Mouse (Mus musculus) urinary bladder, postnatal 4 days (tissue): Measurements from ENCODE around the gene Usp34.
"Not testable (repeated sequence)": the region's sequence is repeated elsewhere in the genome, so short reads cannot be mapped to it uniquely, and the experiment has no call there.

Experiments used
- DNase-seq, 2 experiments: peaks; one replicate each; pipeline ENCODE4 v3.0.0; 2021 to 2022; ENCODE audit warnings: low spot score in 2 of 2

Gene Usp34

DNA sequence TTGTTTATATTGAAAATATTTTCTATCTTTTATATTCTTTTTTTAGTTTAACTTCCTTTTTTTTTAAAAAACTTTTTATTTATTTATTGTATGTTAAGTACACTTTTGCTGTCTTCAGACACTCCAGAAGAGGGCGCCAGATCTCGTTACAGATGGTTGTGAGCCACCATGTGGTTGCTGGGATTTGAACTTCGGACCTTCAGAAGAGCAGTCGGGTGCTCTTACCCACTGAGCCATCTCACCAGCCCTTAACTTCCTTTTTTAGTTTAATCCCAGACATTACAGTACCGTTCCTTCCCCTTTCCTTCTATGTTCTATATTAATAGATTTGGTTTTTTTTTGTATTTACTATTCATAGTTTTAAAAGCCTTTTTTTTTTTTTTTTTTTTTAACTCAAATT, 50.5 kb downstream of the Usp34 start:
- not testable (repeated sequence) for DNase-seq

GRCm38 (mm10) chr11:23359687-23360235, 53.1 kb downstream of the Usp34 start:
- not testable (repeated sequence) for DNase-seq

- no peak for DNase-seq
Measured at GRCm38 (mm10) chr11:23362305-23362704, 55.6 kb downstream of the Usp34 start.

DNA sequence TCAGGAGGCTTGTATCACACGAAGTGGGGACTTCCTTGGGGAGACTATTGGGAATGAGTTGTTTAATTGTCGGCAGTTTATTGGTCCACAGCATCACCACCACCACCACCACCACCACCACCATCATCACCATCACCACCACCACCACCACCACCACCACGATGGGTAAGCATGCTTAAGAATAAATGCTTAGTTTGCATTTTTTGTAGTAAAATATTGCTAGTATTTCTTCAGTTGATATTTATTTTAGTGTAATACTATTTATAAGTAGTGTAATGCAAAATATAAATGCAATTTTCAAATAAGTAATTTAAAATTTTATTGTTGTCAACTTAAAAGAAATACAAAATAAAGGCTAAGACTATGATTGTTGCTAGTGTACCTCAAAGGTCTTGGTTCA, 57.7 kb downstream of the Usp34 start:
- DNase-seq: no peak

DNA sequence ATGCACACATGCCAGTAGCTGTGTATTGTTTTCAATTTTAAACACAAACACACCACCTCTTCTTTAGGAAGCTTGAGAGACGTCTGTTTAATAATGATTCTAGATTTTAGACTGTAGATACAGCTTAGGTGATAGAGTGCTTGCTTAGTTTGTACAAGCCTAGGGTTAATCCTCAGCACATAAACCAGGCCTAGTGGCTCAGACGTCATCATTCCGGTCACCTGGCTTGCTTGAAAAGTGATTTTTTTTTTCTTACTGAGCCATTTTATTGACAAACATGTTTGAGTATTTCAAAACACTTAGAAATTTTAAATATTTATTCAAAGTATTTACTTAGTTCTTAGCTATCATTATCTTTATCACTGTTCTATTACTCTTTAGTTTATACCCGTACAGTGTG, 65.3 kb downstream of the Usp34 start:
- DNase-seq: no peak

GRCm38 (mm10) chr11:23372490-23372889, 65.8 kb downstream of the Usp34 start:
- no peak for DNase-seq

DNA sequence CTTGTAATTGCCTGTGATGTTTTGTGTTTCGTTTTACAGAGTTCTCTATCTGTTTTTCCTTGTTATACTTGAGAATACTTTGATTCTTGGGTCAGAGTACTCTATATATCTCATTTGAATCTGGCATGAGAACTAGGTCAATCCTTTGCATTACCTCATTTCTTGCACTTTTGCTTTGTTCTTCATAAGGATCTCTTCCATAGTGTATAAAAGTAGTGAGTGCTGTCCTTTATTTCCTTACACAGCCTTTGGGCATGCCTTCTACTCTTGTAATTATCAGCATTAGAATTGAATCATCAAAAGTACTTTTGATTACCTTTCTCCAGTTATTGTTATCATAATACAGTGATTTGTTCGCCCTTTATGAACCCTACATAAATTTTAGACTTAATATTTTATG, 73.4 kb downstream of the Usp34 start:
- DNase-seq: no peak

DNA sequence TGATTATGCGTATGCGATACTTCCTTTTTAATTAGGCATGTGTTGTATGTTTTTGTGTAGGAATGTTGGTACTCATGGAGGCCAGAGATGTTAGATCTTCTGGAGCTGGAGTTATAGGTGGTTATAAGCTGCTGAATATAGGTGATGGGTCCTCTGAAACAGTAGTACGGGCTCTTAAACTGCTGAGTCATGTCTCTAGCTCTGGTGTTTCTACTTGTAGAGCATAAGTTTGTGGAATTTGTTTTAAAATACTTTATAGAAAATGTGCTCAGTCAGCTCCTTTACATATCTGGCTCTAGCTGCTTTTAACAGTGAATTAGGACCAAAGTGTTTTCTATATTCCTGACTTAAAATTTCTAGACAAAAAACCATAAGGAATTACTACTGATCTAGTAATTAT, 73.9 kb downstream of the Usp34 start:
- no peak for DNase-seq

GRCm38 (mm10) chr11:23382787-23383186, 76.1 kb downstream of the Usp34 start:
- no peak for DNase-seq

GRCm38 (mm10) chr11:23389649-23390048, 83.0 kb downstream of the Usp34 start:
- DNase-seq: no peak

DNA sequence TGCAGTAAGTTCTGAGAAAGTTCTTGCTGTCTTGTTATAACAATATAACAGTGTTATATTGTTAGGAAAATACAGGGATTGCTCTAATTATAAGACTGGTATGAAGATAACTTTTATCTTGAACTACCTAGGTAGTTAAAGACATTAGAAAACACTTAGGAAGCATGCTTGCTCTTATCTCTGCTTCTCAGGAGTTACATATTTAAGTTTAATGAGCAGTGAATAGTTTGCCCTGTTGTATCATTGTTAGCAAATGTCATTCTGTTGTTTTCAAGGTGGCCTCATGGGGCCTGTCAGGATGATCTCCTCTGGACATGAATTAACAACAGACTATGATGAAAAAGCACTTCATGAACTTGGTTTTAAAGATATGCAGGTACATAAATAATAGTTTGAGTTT, 85.9 kb downstream of the Usp34 start:
- DNase-seq: no peak

DNA sequence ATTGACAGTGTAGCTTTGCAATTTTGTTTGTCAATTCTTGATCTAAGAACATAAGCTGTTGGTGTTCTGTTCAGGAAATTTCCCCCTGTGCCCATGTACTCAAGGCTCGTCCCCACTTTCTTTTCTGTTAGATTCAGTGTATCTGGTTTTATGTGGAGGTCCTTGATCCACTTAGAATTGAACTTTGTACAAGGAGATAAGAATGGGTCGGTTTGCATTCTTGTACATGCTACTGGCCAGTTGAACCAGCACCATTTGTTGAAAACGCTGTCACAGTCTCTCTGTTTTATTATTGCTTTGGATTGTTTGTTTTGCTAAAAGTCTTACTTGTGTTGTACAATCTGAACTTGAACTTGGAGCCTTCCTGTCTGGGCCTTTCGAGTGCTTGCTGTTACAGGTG, 89.9 kb downstream of the Usp34 start:
- no peak for DNase-seq

DNA sequence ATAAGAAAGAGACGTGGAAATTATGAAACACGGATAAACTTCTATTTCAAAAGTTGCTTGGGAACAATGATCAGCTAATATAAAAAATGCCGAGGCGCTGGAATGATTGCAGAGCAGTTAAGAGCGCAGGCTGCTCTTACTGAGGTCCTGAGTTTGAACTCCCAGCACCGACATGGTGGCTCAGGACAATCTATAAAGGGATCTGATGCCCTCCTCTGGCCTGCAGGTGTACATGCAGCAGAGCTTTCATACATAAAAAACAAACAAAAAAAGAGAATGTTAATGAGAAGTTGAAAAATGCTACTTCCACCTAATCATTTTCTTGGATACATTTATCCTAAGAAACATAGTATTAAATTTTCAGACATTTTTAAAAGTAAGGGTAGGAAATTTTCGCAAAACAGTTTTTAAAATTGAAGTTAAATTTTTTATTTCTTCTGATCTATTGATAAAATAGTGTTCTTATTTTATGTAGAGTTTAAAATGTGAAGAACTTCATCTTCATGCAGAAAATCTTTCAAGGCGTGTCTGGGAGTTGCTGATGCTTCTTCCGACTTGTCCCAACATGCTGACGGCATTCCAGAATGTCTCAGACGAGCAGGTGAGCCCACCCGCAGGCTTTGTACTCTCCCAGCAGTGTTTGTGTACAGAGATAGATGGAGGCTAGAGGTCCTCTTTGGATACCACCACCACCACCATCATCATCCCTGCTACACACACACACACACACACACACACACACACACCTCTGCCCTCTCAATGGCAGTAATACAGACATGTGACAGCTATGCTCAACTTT, 94.5 kb downstream of the Usp34 start:
- DNase-seq: no peak

DNA sequence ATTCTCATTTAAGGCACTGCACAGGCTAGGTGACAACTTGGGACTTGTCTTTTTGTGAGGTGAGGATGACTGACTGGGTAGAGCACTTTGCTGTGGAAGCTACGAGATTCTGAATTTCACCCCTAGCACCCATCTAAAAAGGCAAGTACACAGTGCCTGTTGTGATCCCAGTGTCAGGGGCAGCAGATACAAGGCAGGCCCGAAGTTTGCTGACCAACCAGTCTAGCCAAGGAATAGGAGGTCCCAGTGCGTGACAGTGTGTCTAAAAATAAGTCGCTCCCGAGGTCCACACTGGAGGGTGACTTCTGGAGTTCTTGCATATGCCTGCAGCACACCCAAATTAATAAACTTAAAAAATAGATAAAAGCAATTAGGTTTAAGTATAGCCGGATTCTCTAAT, 121.6 kb downstream of the Usp34 start:
- DNase-seq: no peak

GRCm38 (mm10) chr11:23430013-23430412, 123.3 kb downstream of the Usp34 start:
- no peak for DNase-seq

- no peak for DNase-seq
Measured at GRCm38 (mm10) chr11:23436076-23436475, 129.4 kb downstream of the Usp34 start.

GRCm38 (mm10) chr11:23465862-23466261, 159.2 kb downstream of the Usp34 start:
- DNase-seq: not testable (repeated sequence)

DNA sequence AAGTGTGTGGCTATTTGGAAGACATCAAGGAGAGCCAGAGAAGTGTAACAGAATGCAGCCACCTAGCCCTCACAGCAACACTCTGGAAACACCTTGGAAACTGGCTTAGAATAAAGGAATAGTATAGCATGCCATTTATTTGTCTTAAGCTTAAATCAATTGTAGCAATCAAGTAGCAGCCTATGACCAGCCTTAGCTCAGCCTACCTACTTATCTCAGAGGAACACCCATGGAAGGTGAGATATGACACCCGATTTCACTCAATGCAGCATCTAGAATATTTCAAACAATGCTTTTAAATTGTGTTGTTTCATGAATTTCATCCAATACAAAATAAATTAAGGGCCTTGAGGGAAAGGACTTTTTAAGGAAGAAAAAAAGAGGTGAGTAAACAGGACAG, 183.3 kb downstream of the Usp34 start:
- DNase-seq: no peak

GRCm38 (mm10) chr11:23492048-23492790, 185.5 kb downstream of the Usp34 start:
- DNase-seq: no peak

DNA sequence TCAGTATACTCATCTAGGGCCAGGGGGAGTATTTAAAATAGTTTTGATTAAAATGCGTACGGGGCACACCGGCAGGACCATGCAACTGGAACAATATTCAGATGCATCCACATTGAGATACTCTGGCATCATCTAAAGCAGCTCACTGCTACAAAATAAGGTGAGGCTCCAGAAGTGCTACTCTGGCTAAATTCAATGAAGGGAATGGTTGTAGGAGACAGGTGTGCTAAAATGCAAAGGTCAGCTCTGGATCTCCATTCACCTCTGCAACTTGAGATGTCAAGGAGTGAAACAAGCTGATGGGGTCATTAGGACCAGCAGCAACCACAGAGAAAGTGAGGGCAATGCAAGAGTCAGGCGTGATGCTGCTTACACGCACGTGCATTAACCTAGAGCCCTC, 188.5 kb downstream of the Usp34 start:
- no peak for DNase-seq

DNA sequence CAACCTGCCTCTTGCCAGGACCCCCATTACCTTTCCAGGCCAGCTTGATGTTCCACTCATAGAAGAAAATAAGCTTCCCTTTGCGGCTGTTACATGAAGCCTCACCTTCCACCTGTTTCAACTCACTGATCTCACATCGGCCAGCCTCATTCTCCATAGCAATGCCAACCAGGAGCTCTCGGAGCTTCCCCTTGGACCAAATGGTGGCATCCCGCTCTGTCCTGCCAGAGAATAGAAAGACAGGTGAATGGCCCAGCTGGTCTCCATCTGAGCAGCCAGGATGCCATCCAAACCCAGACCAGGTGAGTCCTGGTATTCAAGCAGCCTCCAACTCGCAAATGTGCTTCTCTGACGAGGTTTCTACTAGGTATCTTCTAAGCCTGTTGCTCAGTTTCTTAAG, 190.0 kb downstream of the Usp34 start:
- no peak for DNase-seq

DNA sequence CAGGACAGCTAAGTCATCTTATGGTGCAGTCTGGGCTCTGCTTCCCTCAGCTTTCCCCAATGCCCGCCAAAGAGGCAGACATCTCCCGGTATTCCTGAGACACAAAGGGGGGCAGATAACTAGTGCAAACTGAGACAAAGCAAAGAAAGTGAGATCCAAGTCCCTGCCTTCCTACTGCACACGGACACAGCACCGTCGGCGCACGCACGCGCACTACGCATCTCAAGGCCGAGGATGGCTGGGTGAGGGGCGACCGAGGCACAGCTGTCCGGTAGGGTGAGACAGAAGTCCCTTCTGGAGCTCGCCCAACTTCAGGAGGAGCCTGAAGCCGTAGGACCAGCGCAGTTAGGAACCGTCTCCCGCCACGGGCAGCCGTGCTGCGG, 190.6 kb downstream of the Usp34 start:
- peak in 1 of 2 experiments; percentile 69 for DNase-seq
